Mouse (Mus musculus): Measurements from ENCODE around the gene Twf2. TPM values are rescaled to one million over a fixed set of nuclear protein-coding genes. Genes with fewer than 3 reads are reported as not detected.

Gene Twf2
- polyA plus RNA-seq, 1 experiment from 2014 or later = 44.2 TPM

- H3K4me2 ChIP-seq (ENCODE audit: low read depth, low read length) = no peak overlapping the region
- 81% methylated on average over 8 of the region's 8 CpGs for WGBS
- no peak overlapping the region for H3K9ac ChIP-seq (replicated peaks; ENCODE audit: low read depth, low read length)
- H3K9me3 ChIP-seq (ENCODE audit: control insufficient read depth, low read length) = no peaks in the 10 kb centered on the region
- no peak overlapping the region for H3K27ac ChIP-seq (ENCODE audit: low read depth, low read length)
- no peaks in the 10 kb centered on the region for H3K4me1 ChIP-seq (ENCODE audit: control insufficient read depth, insufficient read depth, low read length)
- no peak for ATAC-seq (ENCODE audit: low read depth)
- no peaks in the 10 kb centered on the region for H3K27me3 ChIP-seq (ENCODE audit: control insufficient read depth, insufficient read depth, low read length)
- no peak overlapping the region for H3K4me3 ChIP-seq (ENCODE audit: low read depth, low read length)
- peaks cover 5% of the 10 kb centered on the region for H3K36me3 ChIP-seq (ENCODE audit: control insufficient read depth, insufficient read depth, low read length)
Measured at GRCm38 (mm10) chr9:106227790-106228429, 25.0 kb downstream of the Twf2 start.

- H3K9me3 ChIP-seq (ENCODE audit: control insufficient read depth, low read length) = no peaks in the 10 kb centered on the region
- H3K4me1 ChIP-seq (ENCODE audit: control insufficient read depth, insufficient read depth, low read length) = no peaks in the 10 kb centered on the region
- no peak overlapping the region for H3K4me2 ChIP-seq (ENCODE audit: low read depth, low read length)
- H3K27me3 ChIP-seq (ENCODE audit: control insufficient read depth, insufficient read depth, low read length) = no peaks in the 10 kb centered on the region
- 90% methylated on average over 7 of the region's 9 CpGs for WGBS
- H3K36me3 ChIP-seq (ENCODE audit: control insufficient read depth, insufficient read depth, low read length) = peaks cover 19% of the 10 kb centered on the region
- no peak for ATAC-seq (ENCODE audit: low read depth)
- no peak overlapping the region for H3K27ac ChIP-seq (ENCODE audit: low read depth, low read length)
- no peak overlapping the region for H3K4me3 ChIP-seq (ENCODE audit: low read depth, low read length)
- H3K9ac ChIP-seq (replicated peaks; ENCODE audit: low read depth, low read length) = no peak overlapping the region
Measured at GRCm38 (mm10) chr9:106230051-106230733, 27.3 kb downstream of the Twf2 start.

GRCm38 (mm10) chr9:106230734-106231106 lies 27.8 kb downstream of the Twf2 start:
- Histone ChIP-seq H3K27me3 (ENCODE audit: control insufficient read depth, insufficient read depth, low read length) (no peaks in the 10 kb centered on the region), H3K4me3 (ENCODE audit: low read depth, low read length) (no peak overlapping the region), H3K4me2 (ENCODE audit: low read depth, low read length) (no peak overlapping the region), H3K9ac (replicated peaks; ENCODE audit: low read depth, low read length) (no peak overlapping the region), H3K9me3 (ENCODE audit: control insufficient read depth, low read length) (no peaks in the 10 kb centered on the region), H3K36me3 (ENCODE audit: control insufficient read depth, insufficient read depth, low read length) (peaks cover 19% of the 10 kb centered on the region), H3K27ac (ENCODE audit: low read depth, low read length) (no peak overlapping the region), H3K4me1 (ENCODE audit: control insufficient read depth, insufficient read depth, low read length) (no peaks in the 10 kb centered on the region)
- ATAC-seq (ENCODE audit: low read depth) = no peak
- 66% methylated on average over 3 of the region's 3 CpGs for WGBS

GRCm38 (mm10) chr9:106231220-106231619 lies 28.3 kb downstream of the Twf2 start:
- H3K4me3 ChIP-seq (ENCODE audit: low read depth, low read length) = no peak overlapping the region
- H3K4me2 ChIP-seq (ENCODE audit: low read depth, low read length) = no peak overlapping the region
- no peaks in the 10 kb centered on the region for H3K27me3 ChIP-seq (ENCODE audit: control insufficient read depth, insufficient read depth, low read length)
- H3K4me1 ChIP-seq (ENCODE audit: control insufficient read depth, insufficient read depth, low read length) = no peaks in the 10 kb centered on the region
- no peak for ATAC-seq (ENCODE audit: low read depth)
- WGBS = 90% methylated on average over 7 of the region's 7 CpGs
- no peaks in the 10 kb centered on the region for H3K9me3 ChIP-seq (ENCODE audit: control insufficient read depth, low read length)
- peaks cover 22% of the 10 kb centered on the region for H3K36me3 ChIP-seq (ENCODE audit: control insufficient read depth, insufficient read depth, low read length)
- no peak overlapping the region for H3K27ac ChIP-seq (ENCODE audit: low read depth, low read length)
- H3K9ac ChIP-seq (replicated peaks; ENCODE audit: low read depth, low read length) = no peak overlapping the region

- H3K36me3 ChIP-seq (ENCODE audit: control insufficient read depth, insufficient read depth, low read length) = peaks cover 28% of the 10 kb centered on the region
- no peaks in the 10 kb centered on the region for H3K27me3 ChIP-seq (ENCODE audit: control insufficient read depth, insufficient read depth, low read length)
- no peak overlapping the region for H3K9ac ChIP-seq (replicated peaks; ENCODE audit: low read depth, low read length)
- no peak overlapping the region for H3K4me2 ChIP-seq (ENCODE audit: low read depth, low read length)
- no peak overlapping the region for H3K4me3 ChIP-seq (ENCODE audit: low read depth, low read length)
- no peaks in the 10 kb centered on the region for H3K4me1 ChIP-seq (ENCODE audit: control insufficient read depth, insufficient read depth, low read length)
- WGBS = 86% methylated on average over 4 of the region's 4 CpGs
- H3K27ac ChIP-seq (ENCODE audit: low read depth, low read length) = no peak overlapping the region
- ATAC-seq (ENCODE audit: low read depth) = no peak
- H3K9me3 ChIP-seq (ENCODE audit: control insufficient read depth, low read length) = no peaks in the 10 kb centered on the region
Measured at GRCm38 (mm10) chr9:106231816-106232215, 28.9 kb downstream of the Twf2 start.

GRCm38 (mm10) chr9:106232956-106233355 lies 30.0 kb downstream of the Twf2 start:
- Histone ChIP-seq H3K4me3 (ENCODE audit: low read depth, low read length) (no peak overlapping the region), H3K9ac (replicated peaks; ENCODE audit: low read depth, low read length) (no peak overlapping the region), H3K36me3 (ENCODE audit: control insufficient read depth, insufficient read depth, low read length) (peaks cover 39% of the 10 kb centered on the region), H3K27ac (ENCODE audit: low read depth, low read length) (no peak overlapping the region), H3K9me3 (ENCODE audit: control insufficient read depth, low read length) (no peaks in the 10 kb centered on the region), H3K4me2 (ENCODE audit: low read depth, low read length) (no peak overlapping the region), H3K4me1 (ENCODE audit: control insufficient read depth, insufficient read depth, low read length) (no peaks in the 10 kb centered on the region), H3K27me3 (ENCODE audit: control insufficient read depth, insufficient read depth, low read length) (no peaks in the 10 kb centered on the region)
- 86% methylated on average over 3 of the region's 3 CpGs for WGBS
- ATAC-seq (ENCODE audit: low read depth) = no peak

- Histone ChIP-seq H3K9ac (replicated peaks; ENCODE audit: low read depth, low read length) (no peak overlapping the region), H3K4me2 (ENCODE audit: low read depth, low read length) (no peak overlapping the region), H3K36me3 (ENCODE audit: control insufficient read depth, insufficient read depth, low read length) (peaks cover 49% of the 10 kb centered on the region), H3K9me3 (ENCODE audit: control insufficient read depth, low read length) (no peaks in the 10 kb centered on the region), H3K4me3 (ENCODE audit: low read depth, low read length) (no peak overlapping the region), H3K27me3 (ENCODE audit: control insufficient read depth, insufficient read depth, low read length) (no peaks in the 10 kb centered on the region), H3K4me1 (ENCODE audit: control insufficient read depth, insufficient read depth, low read length) (no peaks in the 10 kb centered on the region), H3K27ac (ENCODE audit: low read depth, low read length) (no peak overlapping the region)
- ATAC-seq (ENCODE audit: low read depth) = no peak
- WGBS = 78% methylated on average over 6 of the region's 6 CpGs
Measured at GRCm38 (mm10) chr9:106233953-106234352, 31.0 kb downstream of the Twf2 start.

GRCm38 (mm10) chr9:106235194-106235830 lies 32.4 kb downstream of the Twf2 start:
- no peaks in the 10 kb centered on the region for H3K27me3 ChIP-seq (ENCODE audit: control insufficient read depth, insufficient read depth, low read length)
- H3K36me3 ChIP-seq (ENCODE audit: control insufficient read depth, insufficient read depth, low read length) = peaks cover 60% of the 10 kb centered on the region
- H3K4me3 ChIP-seq (ENCODE audit: low read depth, low read length) = no peak overlapping the region
- no peaks in the 10 kb centered on the region for H3K4me1 ChIP-seq (ENCODE audit: control insufficient read depth, insufficient read depth, low read length)
- H3K27ac ChIP-seq (ENCODE audit: low read depth, low read length) = no peak overlapping the region
- H3K9ac ChIP-seq (replicated peaks; ENCODE audit: low read depth, low read length) = no peak overlapping the region
- WGBS = 87% methylated on average over 23 of the region's 23 CpGs
- no peak for ATAC-seq (ENCODE audit: low read depth)
- H3K4me2 ChIP-seq (ENCODE audit: low read depth, low read length) = no peak overlapping the region
- no peaks in the 10 kb centered on the region for H3K9me3 ChIP-seq (ENCODE audit: control insufficient read depth, low read length)

GRCm38 (mm10) chr9:106236156-106236817 lies 33.4 kb downstream of the Twf2 start:
- Histone ChIP-seq H3K27me3 (ENCODE audit: control insufficient read depth, insufficient read depth, low read length) (no peaks in the 10 kb centered on the region), H3K9me3 (ENCODE audit: control insufficient read depth, low read length) (no peaks in the 10 kb centered on the region), H3K36me3 (ENCODE audit: control insufficient read depth, insufficient read depth, low read length) (peaks cover 68% of the 10 kb centered on the region), H3K9ac (replicated peaks; ENCODE audit: low read depth, low read length) (no peak overlapping the region), H3K4me1 (ENCODE audit: control insufficient read depth, insufficient read depth, low read length) (no peaks in the 10 kb centered on the region), H3K4me2 (ENCODE audit: low read depth, low read length) (no peak overlapping the region), H3K27ac (ENCODE audit: low read depth, low read length) (no peak overlapping the region), H3K4me3 (ENCODE audit: low read depth, low read length) (no peak overlapping the region)
- 93% methylated on average over 23 of the region's 23 CpGs for WGBS
- no peak for ATAC-seq (ENCODE audit: low read depth)

All from neural tube, embryonic 14.5 days (tissue).